Mouse (Mus musculus) layer of hippocampus, adult 9-11 months (tissue): ENCODE results near the gene Ibsp.

Experiments
- DNase-seq: peaks from one replicate; pipeline ENCODE4 v3.0.0; 2022

Gene Ibsp

DNA sequence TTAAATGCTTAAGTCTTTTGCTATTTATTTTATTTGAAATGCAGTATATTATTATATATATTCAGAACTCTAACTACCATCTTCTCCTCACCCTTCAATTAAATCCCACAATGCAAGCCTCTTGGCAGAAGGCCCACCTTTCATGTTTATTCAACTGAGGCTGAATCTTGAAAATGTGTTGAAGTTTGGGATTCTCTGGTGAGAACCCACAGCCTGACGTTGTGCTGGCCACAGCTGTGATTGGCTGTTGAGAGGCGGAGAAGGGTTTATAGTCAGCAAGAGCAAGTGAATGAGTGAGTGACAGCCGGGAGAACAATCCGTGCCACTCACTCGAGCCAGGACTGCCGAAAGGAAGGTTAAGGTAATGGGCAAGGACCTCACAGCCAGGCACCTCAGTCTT is at the start of gene Ibsp:
Gene Ibsp, plus strand, starts transcription at position 178 of the 400 bp plus-strand sequence.
- no peak for DNase-seq

DNA sequence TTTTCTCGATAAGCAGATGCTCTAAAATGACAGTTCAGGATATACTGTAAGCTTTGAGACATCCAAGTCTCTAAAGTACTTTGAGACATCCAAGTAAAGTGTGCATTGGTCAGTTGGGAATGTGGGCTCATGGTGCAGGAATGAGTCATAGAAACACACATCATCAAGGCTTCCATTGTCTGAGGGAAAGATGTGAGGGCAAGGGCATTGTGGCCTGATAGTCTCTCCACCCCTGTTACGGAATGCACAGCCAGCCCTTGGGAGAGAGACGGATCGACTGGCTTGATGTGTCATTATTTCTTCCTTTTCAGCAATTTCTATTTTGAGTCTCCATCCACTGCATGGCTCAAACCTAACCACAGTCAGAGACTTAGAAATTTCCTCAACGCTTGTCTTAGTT is 47.2 kb upstream of the Ibsp start:
- DNase-seq = no peak

DNA sequence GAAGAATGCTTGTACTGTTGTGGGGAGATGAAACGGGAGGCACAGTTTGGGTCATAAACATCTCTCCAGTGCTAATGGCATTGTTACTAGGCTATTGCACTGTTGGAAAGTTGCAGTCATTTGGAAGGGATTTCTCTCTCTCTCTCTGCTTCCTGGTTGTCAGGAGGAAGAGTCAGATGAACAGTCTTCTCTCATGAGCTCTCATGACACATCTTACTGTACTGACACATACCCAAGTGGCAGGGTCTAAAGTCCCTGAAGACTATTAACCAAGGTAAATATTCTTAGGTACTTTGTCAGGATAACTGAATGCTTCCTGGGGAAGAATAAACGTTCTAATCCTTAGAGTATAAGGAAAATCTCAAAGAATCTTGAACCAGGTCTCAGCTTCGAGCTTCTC is 42.4 kb upstream of the Ibsp start:
- DNase-seq = no peak

DNA sequence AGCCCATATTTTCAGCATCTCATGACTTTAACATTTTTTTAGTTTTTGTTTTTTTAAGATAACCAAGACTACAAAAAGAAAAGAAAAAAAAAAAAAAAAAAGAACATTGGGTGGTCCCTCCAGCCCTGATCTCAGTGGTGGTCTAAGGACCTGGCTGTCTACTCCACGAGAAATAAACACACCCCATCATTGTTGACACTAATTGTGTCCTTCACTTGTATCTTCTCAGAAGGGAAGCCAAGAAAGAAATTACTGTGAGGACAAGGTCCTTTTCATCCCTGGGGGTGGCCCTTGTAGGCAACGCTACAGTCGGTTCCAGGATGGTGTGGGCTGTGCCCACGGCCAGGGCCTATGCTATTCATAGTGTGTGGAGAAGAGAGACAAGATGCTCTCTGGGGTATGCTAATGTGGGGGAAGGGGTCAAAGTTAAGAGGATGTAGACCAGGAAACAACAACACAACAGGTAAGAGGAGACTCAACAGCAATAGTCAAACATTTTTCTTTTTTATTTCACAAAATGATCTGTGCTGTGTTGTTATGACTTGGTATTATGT is 37.0 kb upstream of the Ibsp start:
- DNase-seq = no peak

DNA sequence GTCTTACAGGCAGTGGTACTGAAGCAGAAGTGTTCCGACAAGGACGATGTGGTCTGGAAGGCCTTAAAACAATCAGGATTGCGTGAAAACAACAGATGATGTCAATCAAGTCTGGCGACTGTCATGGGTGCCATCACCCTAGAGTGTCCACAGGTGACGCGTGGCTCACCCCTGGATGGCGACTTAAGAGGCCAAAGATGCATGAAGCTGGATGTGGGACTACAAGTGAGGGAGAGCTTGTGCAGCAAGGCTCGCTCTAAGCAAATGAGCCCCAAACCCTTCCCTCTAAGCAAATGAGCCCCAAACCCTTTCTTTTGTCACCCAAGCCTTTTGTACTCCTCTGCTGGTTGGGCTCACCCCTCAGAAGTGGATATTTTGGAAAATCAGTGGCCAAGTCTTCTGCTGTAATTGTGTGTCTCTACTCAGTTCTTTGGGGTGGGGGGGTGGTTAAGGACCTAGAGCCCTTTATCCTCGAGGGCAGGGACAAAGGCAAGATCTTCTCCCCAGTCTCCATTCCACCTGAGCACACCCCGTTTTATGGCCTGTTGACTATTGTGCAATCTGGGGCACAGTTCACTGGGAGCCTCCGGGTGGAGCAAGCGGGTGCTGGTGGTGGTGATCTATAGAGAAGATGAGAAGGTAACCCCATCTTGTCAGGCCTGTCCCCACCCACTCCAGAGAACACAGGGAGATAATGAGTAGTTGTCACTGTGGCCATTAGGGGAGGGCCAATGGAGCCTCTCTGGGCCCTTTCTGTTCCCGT is 35.8 kb upstream of the Ibsp start:
- no peak for DNase-seq

DNA sequence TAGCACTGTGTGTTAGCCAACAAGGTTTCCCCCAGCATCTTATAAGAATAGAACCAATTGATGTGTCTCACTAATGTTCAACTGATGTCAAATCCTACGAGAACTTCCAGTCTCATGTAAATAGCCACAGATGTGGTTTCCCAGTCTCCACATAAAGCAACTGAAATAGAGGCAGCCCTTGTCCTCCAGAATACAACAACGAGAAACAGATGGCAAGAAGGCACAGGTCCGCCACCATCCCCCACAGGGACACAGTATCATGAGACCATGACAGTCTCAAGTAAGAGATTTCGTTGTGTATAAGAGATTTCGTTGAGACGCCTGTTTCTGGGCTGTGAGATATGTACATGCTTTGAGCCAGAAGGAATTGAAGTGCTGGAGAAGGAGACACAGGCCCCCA is 4.8 kb upstream of the Ibsp start:
- DNase-seq = no peak

DNA sequence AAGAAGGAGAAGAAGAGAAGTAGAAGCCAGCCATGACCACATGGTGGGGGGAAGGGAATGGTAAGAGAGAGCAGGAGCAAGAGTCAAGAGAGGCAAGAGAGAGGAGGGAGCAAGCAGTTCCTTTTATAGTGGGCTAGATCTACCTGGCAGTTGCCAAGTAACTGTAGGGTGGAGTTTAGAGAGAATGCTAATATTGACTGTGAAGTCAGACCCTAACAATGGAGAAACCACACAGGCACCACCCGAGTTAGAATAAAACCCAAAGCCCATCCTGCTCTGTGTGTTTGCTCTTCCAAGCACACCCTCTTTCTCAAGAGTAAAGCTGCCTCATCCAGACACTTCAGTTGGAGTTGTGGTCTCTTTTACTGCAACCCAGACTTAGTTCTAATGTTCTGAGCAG is 15.1 kb downstream of the Ibsp start:
- no peak for DNase-seq

DNA sequence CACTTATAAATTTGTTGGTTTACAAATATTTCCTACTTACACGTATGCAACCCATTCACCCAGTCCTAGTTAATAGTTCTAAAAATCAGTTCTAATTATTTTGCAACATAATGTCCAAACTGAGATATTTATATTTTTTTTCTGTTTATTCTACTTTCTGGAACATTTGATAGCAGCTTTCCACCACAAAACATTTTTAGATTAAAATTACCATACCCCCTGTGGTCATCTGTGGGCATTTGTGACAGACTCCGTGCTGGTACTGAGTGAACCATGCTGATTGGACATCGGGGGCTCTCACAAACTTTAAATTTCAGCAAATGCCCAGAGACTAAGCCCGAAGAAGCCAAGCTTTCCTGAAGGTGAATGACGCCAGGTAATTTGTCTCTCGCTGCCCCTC is 26.1 kb downstream of the Ibsp start, which contains the start of gene Mepe:
Gene Mepe, plus strand, starts transcription at position 301 of the 400 bp plus-strand sequence.
- DNase-seq = no peak

DNA sequence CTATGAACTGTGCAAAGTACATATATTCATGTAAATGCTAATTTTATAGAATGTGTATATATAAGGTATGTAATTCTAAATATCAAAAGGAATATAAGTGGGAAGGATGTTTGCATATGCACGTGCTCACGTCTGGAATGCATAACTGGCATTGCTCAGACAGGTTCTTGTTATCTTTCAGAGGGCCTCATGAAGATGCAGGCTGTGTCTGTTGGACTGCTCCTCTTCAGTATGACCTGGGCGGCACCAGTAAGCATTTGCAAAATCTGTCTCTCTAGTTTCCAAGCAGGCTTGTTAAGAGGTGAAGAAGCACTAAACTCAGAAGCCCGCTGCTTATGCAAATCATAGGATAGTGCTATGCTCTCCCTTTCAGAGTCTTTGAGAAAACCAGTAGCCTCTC is 27.9 kb downstream of the Ibsp start:
- no peak for DNase-seq

DNA sequence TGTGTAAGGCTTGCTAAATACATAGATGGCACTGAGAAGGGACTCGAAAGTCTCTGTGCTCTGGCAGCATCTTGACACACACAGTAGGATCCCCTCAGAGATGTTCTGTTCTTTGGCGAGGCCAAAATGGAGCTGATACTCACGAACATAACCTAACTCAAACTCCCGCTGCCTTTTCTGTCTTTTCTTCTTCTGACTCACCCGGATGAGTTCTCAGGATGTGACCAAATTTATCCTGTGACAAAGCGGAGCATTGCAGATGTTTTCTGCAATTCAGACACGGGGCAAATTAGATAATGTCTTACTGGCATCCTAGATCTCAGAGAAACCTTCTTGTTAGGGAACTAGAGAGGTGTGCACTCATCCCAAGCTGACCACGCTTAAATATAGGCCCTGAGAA is 28.4 kb downstream of the Ibsp start:
- DNase-seq = no peak

DNA sequence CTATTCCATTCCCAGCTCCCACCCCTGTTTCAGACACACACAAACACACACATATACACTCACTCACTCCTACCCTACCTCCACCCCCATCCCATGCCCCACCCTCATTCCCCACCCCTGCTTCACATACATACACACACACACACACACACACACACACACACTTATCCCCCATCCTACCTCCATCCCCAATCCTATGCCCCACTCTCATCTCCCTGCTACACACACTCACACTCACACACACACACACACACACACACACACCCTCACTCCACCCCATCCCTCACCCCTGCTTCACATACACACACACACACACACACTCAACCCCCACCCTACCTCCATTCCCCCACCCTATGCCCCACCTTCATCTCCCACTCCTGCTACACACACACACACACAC is 28.9 kb downstream of the Ibsp start:
- no peak for DNase-seq

DNA sequence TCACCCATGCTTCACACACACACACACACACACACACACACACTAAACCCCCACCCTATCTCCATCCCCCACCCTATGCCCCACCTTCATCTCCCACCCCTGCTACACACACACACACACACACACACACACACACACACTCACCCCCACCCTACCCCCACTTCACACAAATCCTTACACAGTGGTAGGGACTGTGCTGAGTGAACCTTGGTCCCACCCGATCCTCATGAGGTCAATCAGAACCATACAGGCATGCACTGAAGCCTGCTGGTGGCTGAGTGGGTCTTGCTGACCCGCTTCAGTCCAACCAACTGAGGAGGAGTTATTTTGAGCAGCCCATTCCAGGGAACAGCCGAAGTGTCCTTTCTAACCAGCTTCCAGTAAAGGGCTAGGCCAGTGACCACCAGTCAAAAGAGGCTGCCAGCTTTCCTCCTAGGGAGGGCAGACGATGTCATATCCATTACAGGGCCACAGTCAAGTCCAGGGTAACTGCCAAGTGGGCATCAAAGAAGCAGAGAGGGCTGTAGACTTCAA is 29.4 kb downstream of the Ibsp start:
- no peak for DNase-seq

DNA sequence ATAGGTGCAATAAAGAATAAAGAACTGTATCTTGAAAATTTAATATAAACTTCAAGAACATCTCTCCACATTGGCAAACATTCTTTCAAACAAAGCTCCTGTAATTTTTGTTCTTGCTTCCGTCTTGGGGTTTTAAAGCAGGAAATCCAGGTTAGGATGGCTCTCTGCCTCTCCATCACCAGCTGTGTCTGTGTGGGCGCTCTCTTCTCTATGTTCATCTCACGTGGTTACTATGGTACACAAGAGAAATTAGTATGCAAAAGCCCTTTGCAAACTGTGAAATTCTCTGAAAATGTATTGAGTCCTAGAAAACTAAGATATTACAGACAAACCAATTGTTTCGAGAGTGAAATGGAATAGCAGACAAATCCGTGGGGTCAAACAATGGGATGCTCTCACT is 30.4 kb downstream of the Ibsp start:
- DNase-seq = no peak

DNA sequence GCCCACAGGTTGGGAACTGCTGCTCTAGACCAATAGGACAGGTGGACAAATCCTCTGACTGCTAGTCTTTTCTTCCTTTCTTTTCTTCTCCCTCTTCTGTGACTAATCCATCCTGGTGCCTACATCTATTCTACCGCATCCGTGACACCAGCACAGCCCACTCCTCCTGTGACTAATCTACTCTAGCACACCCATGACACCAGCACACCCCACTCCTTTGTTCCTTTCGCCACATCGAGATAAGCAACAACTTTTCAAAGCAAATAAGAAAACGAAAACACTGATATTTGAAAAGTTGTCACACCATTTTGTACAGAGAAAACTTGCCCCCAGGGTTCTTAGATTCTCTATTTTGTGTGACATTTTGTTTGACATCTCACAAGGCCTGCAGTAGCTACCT is 31.1 kb downstream of the Ibsp start:
- DNase-seq = no peak

DNA sequence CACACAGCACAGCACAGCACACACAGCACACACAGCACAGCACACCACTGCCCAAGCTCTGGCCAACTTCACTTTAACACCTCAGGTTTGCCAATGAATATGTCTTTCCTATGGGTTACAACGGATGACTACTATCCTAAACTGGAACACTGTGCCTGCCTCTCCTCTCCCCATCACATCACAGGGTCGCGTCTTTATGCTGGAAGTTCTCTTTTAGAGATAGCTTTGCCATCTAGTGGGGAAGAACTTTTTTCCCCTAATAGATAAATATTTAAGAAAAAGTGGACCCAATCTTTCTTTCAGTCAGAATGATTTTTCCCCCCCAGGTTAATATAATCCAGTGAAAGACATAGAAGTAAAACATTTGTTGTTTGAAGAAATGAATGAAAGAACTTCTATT is 33.3 kb downstream of the Ibsp start:
- no peak for DNase-seq

DNA sequence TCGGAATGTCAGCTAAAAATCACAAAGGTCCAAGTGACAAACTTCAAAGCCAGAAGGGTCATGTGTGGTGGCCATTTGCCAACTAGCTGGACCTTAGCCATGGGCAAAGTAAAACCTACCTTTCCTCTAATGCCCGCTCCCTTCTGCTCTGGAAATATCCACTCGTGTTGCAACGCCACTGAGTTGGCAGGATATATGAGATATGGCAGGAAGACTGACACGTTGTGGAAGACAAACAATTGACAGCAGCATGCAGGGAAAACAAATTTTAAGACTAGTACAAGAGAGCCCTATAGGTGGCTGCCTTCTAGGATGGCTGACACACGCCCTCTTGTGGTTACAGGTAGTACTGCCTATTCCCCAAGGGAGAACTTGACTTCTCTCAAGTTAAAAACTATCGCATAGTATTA is 34.3 kb downstream of the Ibsp start:
- DNase-seq = no peak

DNA sequence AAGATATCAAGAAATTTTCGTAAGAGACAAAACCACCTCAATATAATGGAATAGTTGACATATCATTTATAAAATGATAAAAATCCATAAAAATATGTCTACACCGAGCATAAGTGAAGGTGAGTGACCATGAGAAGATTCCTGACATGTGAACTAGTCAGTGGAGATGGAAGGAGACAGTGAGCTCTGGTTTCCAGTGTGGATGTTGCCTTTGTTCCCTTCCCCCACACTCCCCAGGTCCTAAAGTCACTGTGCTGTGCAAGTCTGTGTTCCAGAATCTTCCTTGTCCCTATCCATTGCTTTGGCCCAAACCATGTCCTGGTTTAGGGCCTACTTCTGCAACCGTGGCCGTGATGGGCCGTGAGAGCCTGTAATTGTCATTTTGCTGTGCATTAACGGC is 34.7 kb downstream of the Ibsp start:
- no peak for DNase-seq

DNA sequence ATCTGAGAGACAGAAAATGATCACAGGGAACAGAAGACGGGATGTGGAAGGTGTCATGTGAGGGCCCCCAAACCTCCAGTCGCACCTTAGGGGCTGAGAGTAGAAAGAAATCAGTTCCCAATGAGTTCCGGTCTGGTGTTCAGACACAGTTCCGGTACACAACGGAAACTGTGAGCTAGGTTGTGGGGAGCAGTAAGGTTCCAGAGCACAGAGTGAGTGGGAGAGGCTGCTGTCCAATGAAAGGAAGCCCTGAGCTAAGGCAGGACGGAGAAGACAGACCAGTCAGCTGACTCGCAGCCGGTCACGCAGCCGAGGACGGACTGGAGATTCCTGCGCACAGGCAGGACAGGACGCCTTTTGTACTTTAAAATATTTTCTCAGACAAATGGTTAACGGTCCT is 35.5 kb downstream of the Ibsp start:
- no peak for DNase-seq

DNA sequence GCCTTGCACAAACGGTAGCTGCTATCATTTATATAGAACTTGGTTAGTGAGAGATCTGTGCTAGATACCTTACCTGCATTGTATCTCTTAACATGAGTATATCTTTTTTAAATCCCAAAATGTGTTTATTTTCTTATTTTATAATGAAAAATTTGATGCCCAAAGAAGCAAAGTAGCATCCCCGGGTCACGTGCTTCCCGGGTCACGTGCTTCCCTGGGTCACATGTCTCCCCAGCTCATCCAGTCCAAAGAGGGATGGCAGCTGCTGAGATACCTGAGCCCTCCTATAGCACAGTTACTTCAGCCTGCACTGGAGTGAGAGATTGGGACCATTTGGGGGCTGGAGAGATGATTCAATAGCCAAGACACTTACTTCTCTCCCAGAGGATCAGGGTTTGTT is 37.0 kb downstream of the Ibsp start:
- no peak for DNase-seq

DNA sequence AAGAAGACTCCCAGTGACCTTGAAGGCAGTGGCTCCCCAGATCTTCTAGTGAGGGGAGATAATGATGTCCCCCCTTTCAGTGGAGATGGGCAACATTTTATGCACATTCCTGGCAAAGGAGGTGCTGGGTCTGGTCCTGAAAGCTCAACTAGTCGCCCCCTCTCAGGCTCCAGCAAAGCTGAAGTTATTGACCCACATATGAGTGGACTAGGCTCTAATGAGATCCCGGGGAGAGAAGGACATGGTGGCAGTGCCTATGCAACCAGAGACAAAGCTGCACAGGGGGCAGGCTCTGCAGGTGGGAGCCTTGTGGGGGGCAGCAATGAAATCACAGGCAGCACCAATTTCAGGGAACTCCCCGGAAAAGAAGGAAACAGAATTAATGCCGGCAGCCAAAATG is 38.5 kb downstream of the Ibsp start:
- DNase-seq = no peak

DNA sequence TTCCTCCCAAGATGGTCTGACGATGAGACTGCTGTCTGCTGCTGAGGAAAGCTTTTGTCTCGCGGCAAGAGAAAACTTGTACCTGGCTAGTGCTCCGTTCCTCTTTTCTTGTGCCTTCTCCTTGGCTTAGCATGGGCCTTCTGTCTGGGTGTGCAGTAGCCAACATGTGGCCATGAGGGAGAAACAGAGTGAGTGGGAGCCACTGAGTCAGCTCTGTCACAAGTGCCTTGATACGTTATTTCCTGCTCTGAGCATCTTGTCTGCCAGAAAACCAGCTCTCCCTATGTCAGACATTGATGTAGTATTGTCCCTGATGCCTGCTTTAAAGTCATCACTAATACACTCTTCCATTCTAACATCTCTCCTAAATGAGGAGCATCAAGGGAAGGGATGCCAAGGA is 40.0 kb downstream of the Ibsp start:
- no peak for DNase-seq

DNA sequence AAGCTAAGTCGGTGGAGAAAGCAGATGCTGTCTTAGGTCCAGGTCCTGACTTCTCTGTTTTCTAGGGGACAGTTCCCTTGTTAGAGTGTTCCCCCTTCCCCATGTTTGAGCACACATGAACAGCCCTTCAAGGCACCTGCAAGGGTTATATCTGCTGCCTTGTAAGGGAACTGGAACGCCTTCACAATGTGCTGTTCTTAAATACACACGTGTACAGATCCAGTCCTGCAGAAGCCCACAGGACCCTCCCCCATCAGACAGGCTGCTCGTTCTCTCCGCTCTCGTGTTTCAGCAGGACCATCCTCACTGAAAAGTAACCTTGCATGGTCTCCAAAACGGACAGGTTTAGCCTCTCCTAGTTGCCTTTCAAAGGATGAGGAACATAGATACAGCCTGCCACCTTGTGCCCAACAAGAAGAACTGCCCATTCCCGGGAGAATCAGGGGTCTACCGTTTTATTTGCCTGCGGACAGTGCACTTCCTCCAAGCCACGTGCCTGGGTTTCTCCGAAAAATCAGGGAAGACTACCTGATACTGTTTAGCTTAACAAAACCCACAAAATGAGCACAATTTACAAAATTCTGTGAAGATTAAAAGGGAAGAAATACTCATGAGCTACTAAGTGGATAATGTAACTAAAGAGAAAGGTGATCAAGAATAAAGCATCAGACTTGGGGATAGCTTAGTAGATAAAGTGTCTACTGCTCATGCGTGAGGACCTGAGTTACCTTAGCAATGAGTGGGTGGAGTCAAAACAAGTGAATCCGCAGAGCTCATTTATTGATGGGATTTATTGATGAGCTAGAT is 40.9 kb downstream of the Ibsp start:
- no peak for DNase-seq

DNA sequence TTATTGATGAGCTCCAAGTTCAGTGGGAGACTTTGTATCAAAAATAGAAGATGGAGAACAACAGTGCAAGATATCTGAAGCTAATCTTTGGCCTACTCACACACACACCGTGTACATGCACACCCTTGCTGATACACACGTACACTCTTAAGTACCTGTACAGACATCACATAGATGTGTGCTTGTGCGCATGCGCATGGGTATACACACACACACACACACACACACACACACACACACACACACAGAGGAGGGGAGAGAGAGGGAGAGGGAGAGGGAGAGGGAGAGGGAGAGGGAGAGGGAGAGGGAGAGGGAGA is 41.5 kb downstream of the Ibsp start:
- no peak for DNase-seq

DNA sequence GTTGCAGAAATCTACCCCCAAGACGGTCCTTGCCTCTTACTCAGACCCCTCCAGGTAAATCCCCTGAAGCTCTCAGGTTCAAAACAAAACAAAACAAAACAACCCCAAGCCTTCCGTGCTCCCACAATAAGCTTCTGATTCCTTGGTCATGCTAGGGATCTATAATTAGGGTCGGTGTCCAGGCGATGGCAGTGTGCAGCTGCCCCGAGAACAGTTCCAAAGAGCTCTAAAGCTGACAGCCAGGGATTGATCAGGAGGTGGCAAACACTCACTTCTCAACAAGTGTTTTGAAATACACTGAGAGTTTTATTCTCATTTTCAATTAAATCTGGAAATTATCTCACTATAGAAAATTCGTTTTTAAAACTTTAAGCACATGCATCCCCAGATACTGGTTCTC is 43.9 kb downstream of the Ibsp start:
- DNase-seq = no peak
